Mouse (Mus musculus): ENCODE measurements around the gene Tnfsf15.

DNA sequence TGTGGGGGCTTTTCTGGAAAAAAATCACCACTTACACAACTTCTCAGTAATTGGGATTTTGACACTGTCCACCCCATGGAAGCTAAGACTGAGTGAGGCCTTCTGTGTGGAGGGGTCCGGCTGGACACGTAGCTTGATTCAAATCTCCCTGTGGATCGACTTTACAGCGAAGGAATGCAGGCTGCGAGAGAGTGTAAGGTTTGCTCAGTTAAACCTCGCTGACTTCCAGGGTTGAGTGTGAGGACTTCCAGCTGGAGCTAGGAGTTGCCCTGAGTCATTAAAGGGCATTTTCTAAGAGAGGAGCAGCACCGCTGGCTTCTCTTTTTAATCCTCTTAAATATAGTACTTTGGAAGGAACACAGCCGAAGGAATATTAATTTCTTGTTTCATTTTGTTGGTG lies 57.5 kb downstream of the Tnfsf15 start:
- TF ChIP-seq USF1 (IDR thresholded peaks at IDR 0.05; ENCODE audit: low read depth) (no peak), CTCF (IDR thresholded peaks at IDR 0.05; ENCODE audit: control insufficient read depth, insufficient read depth, insufficient read length) (no peak), CEBPB (IDR thresholded peaks at IDR 0.05; ENCODE audit: low read depth) (no peak)
